8 mouse cellular contexts compared by ENCODE assay signal in genomic region chr5:135015497-135015896, GRCm38 (mm10). TPM values are rescaled to one million over a fixed set of nuclear protein-coding genes. Genes with fewer than 3 reads are reported as not detected.
DNase-seq lines count a peak whose midpoint lies in the region; ATAC-seq and TF ChIP-seq lines count a peak whose summit lies in the region.

No protein-coding gene starts in this region.

- no peaks in the 10 kb centered on the region for H3K27me3 ChIP-seq in kidney, embryonic 16.5 days (ENCODE audit: insufficient read depth, low read length)
- H3K27me3 ChIP-seq in intestine, postnatal 0 days (replicated peaks; ENCODE audit: control insufficient read depth, insufficient read depth, low read length), result no peaks in the 10 kb centered on the region
- H3K27me3 ChIP-seq in limb, embryonic 14.5 days (ENCODE audit: control insufficient read depth, insufficient read depth, low read length), result no peaks in the 10 kb centered on the region

- TF ChIP-seq CTCF in intestine, postnatal 0 days (IDR thresholded peaks at IDR 0.05; ENCODE audit: low read depth), result peak; percentile 99

- peaks cover 30% of the 10 kb centered on the region for H3K4me1 ChIP-seq in kidney, embryonic 16.5 days (ENCODE audit: insufficient read depth, low read length)
- peaks cover 4% of the 10 kb centered on the region; the same call in 1 of the 2 replicates for H3K4me1 ChIP-seq in intestine, postnatal 0 days (replicated peaks; ENCODE audit: control insufficient read depth, insufficient read depth, low read length)
- H3K4me1 ChIP-seq in limb, embryonic 14.5 days (ENCODE audit: control insufficient read depth, insufficient read depth, low read length), result peaks cover 2% of the 10 kb centered on the region; the same call in 1 of the 2 replicates

- no peak for TF ChIP-seq POLR2A in limb, embryonic 14.5 days (IDR thresholded peaks at IDR 0.05; ENCODE audit: borderline replicate concordance, extremely low read depth, insufficient read depth, insufficient read length)

- no peaks in the 10 kb centered on the region for H3K36me3 ChIP-seq in kidney, embryonic 16.5 days (ENCODE audit: insufficient read depth, low read length)
- H3K36me3 ChIP-seq in intestine, postnatal 0 days (ENCODE audit: control insufficient read depth, insufficient read depth), result no peaks in the 10 kb centered on the region; the same call in 1 of the 2 replicates
- H3K36me3 ChIP-seq in limb, embryonic 14.5 days (ENCODE audit: control insufficient read depth, insufficient read depth, low read length), result no peaks in the 10 kb centered on the region

- no peak for ATAC-seq in kidney, embryonic 16.5 days (ENCODE audit: low FRiP score, low TSS enrichment)
- ATAC-seq in intestine, postnatal 0 days, result no peak
- ATAC-seq in limb, embryonic 14.5 days (ENCODE audit: low FRiP score, low read depth), result no peak
- peak; percentile 77 for ATAC-seq in neutrophil, adult 5-6 weeks (ENCODE audit: extremely low read depth, insufficient number of reproducible peaks, low FRiP score, poor library complexity, severe bottlenecking)

- DNase-seq in kidney, adult 18-20 months, result peak; percentile 92
- DNase-seq in cerebellum, postnatal 10 days, result peak; percentile 95 to 96
- peak; percentile 92 to 93 for DNase-seq in frontal cortex, postnatal 36 days (ENCODE audit: low spot score in 2 of 2)
- DNase-seq in limb, embryonic 14.5 days (ENCODE audit: low spot score), result peak; percentile 76
- DNase-seq in testis, postnatal 10 days (ENCODE audit: low spot score), result peak; percentile 94

- no peaks in the 10 kb centered on the region for H3K9me3 ChIP-seq in kidney, embryonic 16.5 days (ENCODE audit: low read length)
- H3K9me3 ChIP-seq in intestine, postnatal 0 days (ENCODE audit: control insufficient read depth), result no peaks in the 10 kb centered on the region
- H3K9me3 ChIP-seq in limb, embryonic 14.5 days (ENCODE audit: control insufficient read depth, low read length), result no peaks in the 10 kb centered on the region

- no peak overlapping the region for H3K27ac ChIP-seq in kidney, embryonic 16.5 days (ENCODE audit: low read length)
- H3K27ac ChIP-seq in intestine, postnatal 0 days (ENCODE audit: low read depth, low read length), result no peak overlapping the region
- no peak overlapping the region for H3K27ac ChIP-seq in limb, embryonic 14.5 days (replicated peaks; ENCODE audit: low read depth, low read length)

- H3K4me2 ChIP-seq in kidney, embryonic 16.5 days (replicated peaks; ENCODE audit: low read depth, low read length), result no peak overlapping the region
- no peak overlapping the region for H3K4me2 ChIP-seq in intestine, postnatal 0 days (replicated peaks; ENCODE audit: low read depth)
- no peak overlapping the region for H3K4me2 ChIP-seq in limb, embryonic 14.5 days (replicated peaks; ENCODE audit: low read depth, low read length, severe bottlenecking)

- 14% methylated on average over 7 of the region's 7 CpGs for WGBS in kidney, embryonic 16.5 days
- WGBS in intestine, postnatal 0 days, result 17% methylated on average over 7 of the region's 7 CpGs
- WGBS in limb, embryonic 14.5 days, result 13% methylated on average over 7 of the region's 7 CpGs

- H3K4me3 ChIP-seq in kidney, embryonic 16.5 days (ENCODE audit: low read length), result no peak overlapping the region
- no peak overlapping the region for H3K4me3 ChIP-seq in intestine, postnatal 0 days (ENCODE audit: low read depth, low read length)
- no peak overlapping the region for H3K4me3 ChIP-seq in limb, embryonic 14.5 days (replicated peaks; ENCODE audit: low read length)

- no peak overlapping the region for H3K9ac ChIP-seq in kidney, embryonic 16.5 days (replicated peaks; ENCODE audit: low read length)
- H3K9ac ChIP-seq in intestine, postnatal 0 days (ENCODE audit: low read depth, low read length), result no peak overlapping the region
- H3K9ac ChIP-seq in limb, embryonic 14.5 days (ENCODE audit: low read depth, low read length, severe bottlenecking), result no peak overlapping the region

RNA-seq across cellular contexts. Expression of gene Abhd11, which starts 6.5 kb away (rescaled TPM):
- polyA plus RNA-seq in kidney, embryonic 16.5 days (2015; fragmentation: Nextera tagmentation; extraction: Ambion mirVana), result 81.1 and 81.9 TPM in 2 replicates
- polyA plus RNA-seq in intestine, postnatal 0 days (2015; fragmentation: Nextera tagmentation; extraction: Ambion mirVana), result 60.1 and 61.9 TPM in 2 replicates
- 83.2 and 94.3 TPM in 2 replicates for polyA plus RNA-seq in limb, embryonic 14.5 days (2012; rRNA removed)
- 64.7 and 67.4 TPM in 2 replicates for polyA plus RNA-seq in limb, embryonic 14.5 days (2014; fragmentation: Nextera tagmentation; extraction: Ambion mirVana)
- total RNA-seq in neutrophil, adult 5-6 weeks (2017), result 28.6 and 32.2 TPM in 2 replicates

RNA-seq across cellular contexts. Expression of gene Stx1a, which starts 7.8 kb away (rescaled TPM):
- polyA plus RNA-seq in kidney, embryonic 16.5 days (2015; fragmentation: Nextera tagmentation; extraction: Ambion mirVana), result 13.4 and 13.5 TPM in 2 replicates
- polyA plus RNA-seq in intestine, postnatal 0 days (2015; fragmentation: Nextera tagmentation; extraction: Ambion mirVana), result 5.6 and 6.5 TPM in 2 replicates
- 39.2 and 45.5 TPM in 2 replicates for polyA plus RNA-seq in limb, embryonic 14.5 days (2012; rRNA removed)
- 11.4 and 13.0 TPM in 2 replicates for polyA plus RNA-seq in limb, embryonic 14.5 days (2014; fragmentation: Nextera tagmentation; extraction: Ambion mirVana)
- 3.8 and 4.9 TPM in 2 replicates for total RNA-seq in neutrophil, adult 5-6 weeks (2017)

RNA-seq across cellular contexts. Expression of gene Cldn3, which starts 29.5 kb away (rescaled TPM):
- polyA plus RNA-seq in kidney, embryonic 16.5 days (2015; fragmentation: Nextera tagmentation; extraction: Ambion mirVana), result 67.7 and 69.2 TPM in 2 replicates
- 96.0 and 116 TPM in 2 replicates for polyA plus RNA-seq in intestine, postnatal 0 days (2015; fragmentation: Nextera tagmentation; extraction: Ambion mirVana)
- polyA plus RNA-seq in limb, embryonic 14.5 days (2012; rRNA removed), result 7.2 and 8.8 TPM in 2 replicates
- polyA plus RNA-seq in limb, embryonic 14.5 days (2014; fragmentation: Nextera tagmentation; extraction: Ambion mirVana), result 14.7 and 18.3 TPM in 2 replicates
- not detected in 2 replicates for total RNA-seq in neutrophil, adult 5-6 weeks (2017)

RNA-seq across cellular contexts. Expression of gene Dnajc30, which starts 48.5 kb away (rescaled TPM):
- polyA plus RNA-seq in kidney, embryonic 16.5 days (2015; fragmentation: Nextera tagmentation; extraction: Ambion mirVana), result 33.3 and 38.7 TPM in 2 replicates
- 35.9 and 40.7 TPM in 2 replicates for polyA plus RNA-seq in intestine, postnatal 0 days (2015; fragmentation: Nextera tagmentation; extraction: Ambion mirVana)
- polyA plus RNA-seq in limb, embryonic 14.5 days (2012; rRNA removed), result 29.1 and 31.3 TPM in 2 replicates
- polyA plus RNA-seq in limb, embryonic 14.5 days (2014; fragmentation: Nextera tagmentation; extraction: Ambion mirVana), result 32.6 and 39.2 TPM in 2 replicates
- 8.1 and 8.7 TPM in 2 replicates for total RNA-seq in neutrophil, adult 5-6 weeks (2017)

RNA-seq across cellular contexts. Expression of gene Bud23, which starts 49.3 kb away (rescaled TPM):
- polyA plus RNA-seq in kidney, embryonic 16.5 days (2015; fragmentation: Nextera tagmentation; extraction: Ambion mirVana), result 134 and 139 TPM in 2 replicates
- 40.0 and 40.6 TPM in 2 replicates for polyA plus RNA-seq in intestine, postnatal 0 days (2015; fragmentation: Nextera tagmentation; extraction: Ambion mirVana)
- 107 and 121 TPM in 2 replicates for polyA plus RNA-seq in limb, embryonic 14.5 days (2012; rRNA removed)
- 101 and 108 TPM in 2 replicates for polyA plus RNA-seq in limb, embryonic 14.5 days (2014; fragmentation: Nextera tagmentation; extraction: Ambion mirVana)
- 67.6 and 68.1 TPM in 2 replicates for total RNA-seq in neutrophil, adult 5-6 weeks (2017)
